Mouse (Mus musculus): ENCODE results near the gene Gm21969. TPM values are rescaled to one million over a fixed set of nuclear protein-coding genes. Genes with fewer than 3 reads are reported as not detected.

Gene Gm21969
- polyA plus RNA-seq, 1 experiment from 2014 or later: not detected

- Histone ChIP-seq H3K27me3 (replicated peaks) (no peaks in the 10 kb centered on the region), H3K9me3 (replicated peaks) (no peaks in the 10 kb centered on the region), H3K9ac (peak overlapping the region; percentile 97), H3K27ac (ENCODE audit: poor library complexity, severe bottlenecking) (no peak overlapping the region), H3K4me1 (replicated peaks) (peaks cover 65% of the 10 kb centered on the region), H3K36me3 (no peaks in the 10 kb centered on the region), H3K4me2 (peak overlapping the region; percentile 93), H3K4me3 (peak overlapping the region; percentile 78)
- 76% methylated on average over 7 of the region's 7 CpGs for WGBS
- ATAC-seq (ENCODE audit: insufficient number of reproducible peaks, low FRiP score): no peak
Measured at GRCm38 (mm10) chr4:139577006-139577405, 26.0 kb upstream of the Gm21969 start.

DNA sequence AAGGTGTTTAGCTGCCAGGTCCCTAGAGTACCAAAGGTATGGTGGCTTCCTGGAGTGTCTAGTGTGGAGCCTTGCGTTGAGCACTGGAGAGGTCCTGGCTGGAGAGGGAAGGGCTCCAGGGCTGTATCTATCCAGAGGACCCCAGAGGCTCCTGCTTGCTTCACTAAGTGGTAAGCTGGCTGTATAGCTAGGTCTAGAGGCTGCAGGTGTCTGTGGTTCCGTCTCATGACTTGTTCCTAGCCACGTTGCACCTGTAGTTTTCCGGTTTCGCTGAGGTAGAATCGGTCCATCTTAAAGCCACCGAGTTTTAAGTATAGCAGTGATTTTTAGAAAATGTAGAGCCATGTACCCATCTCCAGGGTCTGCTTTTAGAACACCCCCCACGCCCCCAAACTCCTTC is 24.6 kb upstream of the Gm21969 start:
- H3K4me2 ChIP-seq: peak overlapping the region; percentile 58
- peak overlapping the region; percentile 15; the same call in 1 of the 2 replicates for H3K27ac ChIP-seq (ENCODE audit: poor library complexity, severe bottlenecking)
- H3K36me3 ChIP-seq: no peaks in the 10 kb centered on the region
- ATAC-seq (ENCODE audit: insufficient number of reproducible peaks, low FRiP score): no peak
- H3K4me3 ChIP-seq: 0 out of 2 replicates have a peak overlapping the region, but pooled peaks have one; percentile 4
- H3K4me1 ChIP-seq (replicated peaks): peaks cover 77% of the 10 kb centered on the region
- 83% methylated on average over 8 of the region's 8 CpGs for WGBS
- H3K27me3 ChIP-seq (replicated peaks): no peaks in the 10 kb centered on the region
- H3K9me3 ChIP-seq (replicated peaks): no peaks in the 10 kb centered on the region
- H3K9ac ChIP-seq: peak overlapping the region; percentile 15; the same call in 1 of the 2 replicates

GRCm38 (mm10) chr4:139579003-139579402 is 24.0 kb upstream of the Gm21969 start:
- no peaks in the 10 kb centered on the region for H3K27me3 ChIP-seq (replicated peaks)
- ATAC-seq (ENCODE audit: insufficient number of reproducible peaks, low FRiP score): no peak
- H3K9me3 ChIP-seq (replicated peaks): no peaks in the 10 kb centered on the region
- H3K4me3 ChIP-seq: no peak overlapping the region
- H3K36me3 ChIP-seq: no peaks in the 10 kb centered on the region
- H3K27ac ChIP-seq (ENCODE audit: poor library complexity, severe bottlenecking): 0 out of 2 replicates have a peak overlapping the region, but pooled peaks have one; percentile 4
- H3K4me1 ChIP-seq (replicated peaks): peaks cover 78% of the 10 kb centered on the region
- peak overlapping the region; percentile 58 for H3K4me2 ChIP-seq
- H3K9ac ChIP-seq: peak overlapping the region; percentile 15; the same call in 1 of the 2 replicates
- WGBS: 37% methylated on average over 10 of the region's 10 CpGs

- Histone ChIP-seq H3K27ac (ENCODE audit: poor library complexity, severe bottlenecking) (peak overlapping the region; percentile 90), H3K4me3 (no peak overlapping the region), H3K27me3 (replicated peaks) (no peaks in the 10 kb centered on the region), H3K4me1 (replicated peaks) (peaks cover 82% of the 10 kb centered on the region), H3K36me3 (no peaks in the 10 kb centered on the region), H3K9ac (peak overlapping the region; percentile 47; the same call in 1 of the 2 replicates), H3K4me2 (peak overlapping the region; percentile 58), H3K9me3 (replicated peaks) (no peaks in the 10 kb centered on the region)
- WGBS: 42% methylated on average over 6 of the region's 6 CpGs
- ATAC-seq (ENCODE audit: insufficient number of reproducible peaks, low FRiP score): no peak
Measured at GRCm38 (mm10) chr4:139579466-139579865, 23.5 kb upstream of the Gm21969 start.

- peaks cover 93% of the 10 kb centered on the region for H3K4me1 ChIP-seq (replicated peaks)
- 0 out of 2 replicates have a peak, but pooled peaks have one; percentile 49 for ATAC-seq (ENCODE audit: insufficient number of reproducible peaks, low FRiP score)
- no peaks in the 10 kb centered on the region for H3K36me3 ChIP-seq
- H3K27ac ChIP-seq (ENCODE audit: poor library complexity, severe bottlenecking): peak overlapping the region; percentile 90
- 8% methylated on average over 15 of the region's 15 CpGs for WGBS
- H3K9ac ChIP-seq: peak overlapping the region; percentile 47
- H3K4me3 ChIP-seq: peak overlapping the region; percentile 5; the same call in 1 of the 2 replicates
- H3K9me3 ChIP-seq (replicated peaks): no peaks in the 10 kb centered on the region
- peak overlapping the region; percentile 58 for H3K4me2 ChIP-seq
- no peaks in the 10 kb centered on the region for H3K27me3 ChIP-seq (replicated peaks)
Measured at GRCm38 (mm10) chr4:139580663-139581336, 22.2 kb upstream of the Gm21969 start.

GRCm38 (mm10) chr4:139581427-139582051 is 21.4 kb upstream of the Gm21969 start:
- peaks cover 93% of the 10 kb centered on the region for H3K4me1 ChIP-seq (replicated peaks)

DNA sequence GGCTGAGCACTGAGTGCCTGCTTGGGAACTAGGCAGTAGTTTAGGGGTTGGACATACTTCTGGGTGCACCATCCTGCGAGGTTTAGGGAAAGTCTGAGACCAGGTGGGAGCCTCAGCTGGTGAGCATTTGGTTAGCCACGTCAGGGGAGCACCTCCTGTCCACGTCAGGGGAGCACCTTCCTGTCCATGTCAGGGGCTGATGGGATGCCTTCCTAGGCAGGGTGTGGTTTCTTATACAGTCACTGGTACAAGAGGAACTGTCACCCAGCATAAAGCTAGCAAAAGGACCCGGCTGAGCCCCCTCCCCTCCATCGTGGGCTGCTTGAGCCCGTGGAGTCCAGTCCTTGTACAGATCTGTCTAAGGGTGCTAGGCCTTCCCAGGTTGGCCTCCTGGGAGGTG is 20.6 kb upstream of the Gm21969 start:
- Histone ChIP-seq H3K4me2 (no peak overlapping the region), H3K36me3 (no peaks in the 10 kb centered on the region), H3K27ac (ENCODE audit: poor library complexity, severe bottlenecking) (peak overlapping the region; percentile 90; the same call in 1 of the 2 replicates), H3K9ac (no peak overlapping the region), H3K27me3 (replicated peaks) (no peaks in the 10 kb centered on the region), H3K4me3 (no peak overlapping the region), H3K9me3 (replicated peaks) (no peaks in the 10 kb centered on the region), H3K4me1 (replicated peaks) (peaks cover 93% of the 10 kb centered on the region)
- WGBS: 76% methylated on average over 6 of the region's 6 CpGs
- no peak for ATAC-seq (ENCODE audit: insufficient number of reproducible peaks, low FRiP score)

More at GRCm38 (mm10) chr4:139581427-139582051, 21.4 kb upstream of the Gm21969 start:
- Histone ChIP-seq H3K4me2 (peak overlapping the region; percentile 58), H3K27ac (ENCODE audit: poor library complexity, severe bottlenecking) (peak overlapping the region; percentile 90), H3K36me3 (no peaks in the 10 kb centered on the region), H3K9ac (peak overlapping the region; percentile 47), H3K4me3 (peak overlapping the region; percentile 5; the same call in 1 of the 2 replicates), H3K9me3 (replicated peaks) (no peaks in the 10 kb centered on the region), H3K27me3 (replicated peaks) (no peaks in the 10 kb centered on the region)
- 34% methylated on average over 6 of the region's 6 CpGs for WGBS
- 0 out of 2 replicates have a peak, but pooled peaks have one; percentile 7 for ATAC-seq (ENCODE audit: insufficient number of reproducible peaks, low FRiP score)

- no peak for ATAC-seq (ENCODE audit: insufficient number of reproducible peaks, low FRiP score)
- peaks cover 98% of the 10 kb centered on the region for H3K4me1 ChIP-seq (replicated peaks)
- H3K9me3 ChIP-seq (replicated peaks): no peaks in the 10 kb centered on the region
- no peak overlapping the region for H3K4me3 ChIP-seq
- H3K27ac ChIP-seq (ENCODE audit: poor library complexity, severe bottlenecking): no peak overlapping the region
- peak overlapping the region; percentile 6; the same call in 1 of the 2 replicates for H3K9ac ChIP-seq
- H3K27me3 ChIP-seq (replicated peaks): no peaks in the 10 kb centered on the region
- no peak overlapping the region for H3K4me2 ChIP-seq
- no peaks in the 10 kb centered on the region for H3K36me3 ChIP-seq
- WGBS: 63% methylated on average over 3 of the region's 3 CpGs
Measured at GRCm38 (mm10) chr4:139582903-139583302, 20.1 kb upstream of the Gm21969 start.

DNA sequence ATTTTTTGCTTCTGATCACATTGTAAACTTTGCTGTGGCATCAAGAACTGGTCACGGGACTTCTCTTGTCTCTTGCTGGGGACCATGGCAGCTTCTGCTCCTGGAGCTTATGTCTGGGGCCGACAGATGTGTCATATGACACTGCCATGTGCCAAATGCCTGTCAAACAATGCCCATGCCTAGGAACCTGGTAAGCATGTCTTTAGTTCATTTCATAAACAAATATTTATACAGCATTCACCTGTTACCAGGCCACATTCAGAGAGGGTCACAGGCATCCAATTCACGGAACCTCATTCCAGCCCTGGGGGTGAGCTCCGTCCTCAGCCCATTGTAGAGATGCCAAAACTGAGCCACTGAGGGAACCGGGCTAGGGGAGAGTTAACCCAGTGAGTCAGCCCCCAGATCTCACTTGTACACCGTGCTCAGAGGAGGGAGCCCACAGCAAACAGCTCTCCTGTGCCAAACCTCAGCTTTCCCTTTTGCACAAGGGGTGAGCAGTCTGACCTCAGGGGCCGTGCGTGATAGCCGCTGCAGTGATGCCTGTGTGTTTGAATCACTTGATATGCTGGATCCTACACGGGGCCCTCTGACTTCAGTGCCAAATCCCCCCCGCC is 19.2 kb upstream of the Gm21969 start:
- Histone ChIP-seq H3K9ac (no peak overlapping the region), H3K9me3 (replicated peaks) (no peaks in the 10 kb centered on the region), H3K4me2 (no peak overlapping the region), H3K27me3 (replicated peaks) (no peaks in the 10 kb centered on the region), H3K4me3 (no peak overlapping the region), H3K36me3 (no peaks in the 10 kb centered on the region), H3K27ac (ENCODE audit: poor library complexity, severe bottlenecking) (no peak overlapping the region), H3K4me1 (replicated peaks) (peaks cover 93% of the 10 kb centered on the region)
- no peak for ATAC-seq (ENCODE audit: insufficient number of reproducible peaks, low FRiP score)
- 78% methylated on average over 11 of the region's 11 CpGs for WGBS

DNA sequence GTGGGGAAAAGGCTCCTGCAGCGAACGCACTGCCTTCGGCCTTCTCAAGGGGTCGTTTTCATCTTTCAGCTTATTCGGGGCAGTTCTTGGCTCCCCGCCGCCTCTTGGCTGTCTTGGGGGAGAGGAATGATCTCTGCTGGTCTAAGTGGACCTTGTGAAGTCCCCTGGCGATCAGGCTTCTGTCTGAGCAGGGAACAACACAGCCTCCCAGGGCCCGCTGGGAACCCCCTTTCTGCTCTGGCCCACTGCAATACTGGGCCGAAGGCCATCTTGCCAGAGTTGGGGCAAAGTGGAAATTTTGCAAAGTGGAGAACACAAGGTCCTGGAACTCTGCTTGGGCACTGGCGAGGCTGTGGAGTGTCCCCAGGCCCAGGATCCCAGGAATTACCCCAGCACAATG is 18.3 kb upstream of the Gm21969 start:
- peaks cover 89% of the 10 kb centered on the region for H3K4me1 ChIP-seq (replicated peaks)
- no peaks in the 10 kb centered on the region for H3K36me3 ChIP-seq
- H3K4me3 ChIP-seq: no peak overlapping the region
- no peak for ATAC-seq (ENCODE audit: insufficient number of reproducible peaks, low FRiP score)
- no peak overlapping the region for H3K27ac ChIP-seq (ENCODE audit: poor library complexity, severe bottlenecking)
- no peak overlapping the region for H3K9ac ChIP-seq
- no peaks in the 10 kb centered on the region for H3K27me3 ChIP-seq (replicated peaks)
- no peaks in the 10 kb centered on the region for H3K9me3 ChIP-seq (replicated peaks)
- no peak overlapping the region for H3K4me2 ChIP-seq
- 73% methylated on average over 11 of the region's 11 CpGs for WGBS

- Histone ChIP-seq H3K27ac (ENCODE audit: poor library complexity, severe bottlenecking) (no peak overlapping the region), H3K9me3 (replicated peaks) (no peaks in the 10 kb centered on the region), H3K4me1 (replicated peaks) (peaks cover 89% of the 10 kb centered on the region), H3K4me3 (no peak overlapping the region), H3K9ac (no peak overlapping the region), H3K27me3 (replicated peaks) (no peaks in the 10 kb centered on the region), H3K36me3 (no peaks in the 10 kb centered on the region), H3K4me2 (no peak overlapping the region)
- WGBS: 80% methylated on average over 7 of the region's 7 CpGs
- no peak for ATAC-seq (ENCODE audit: insufficient number of reproducible peaks, low FRiP score)
Measured at GRCm38 (mm10) chr4:139585713-139586112, 17.3 kb upstream of the Gm21969 start.
